Mouse (Mus musculus) kidney, adult 2 months (tissue): ENCODE results near the gene Spcs3.

Experiments
- CTCF ChIP-seq: fragments of 200-500 bp; conservative IDR thresholded peaks from 2 replicates; pipeline ENCODE4 v1.5.1; 2011; ENCODE audit warnings: low read depth, mild to moderate bottlenecking, control low read depth, low read length, moderate library complexity, mixed read lengths; ENCODE audit not compliant: insufficient read depth, insufficient read length
- POLR2A ChIP-seq: fragments of 200-500 bp; IDR thresholded peaks from one replicate; pipeline ENCODE4 v1.6.1; 2011; ENCODE audit warnings: low read depth, low read length, control low read depth

- no peak for TF ChIP-seq POLR2A
- no peak for TF ChIP-seq CTCF
Observed at GRCm38 (mm10) chr8:54520516-54520915, 9.3 kb downstream of the Spcs3 start.
